Mouse (Mus musculus): ENCODE measurements around the gene Wdr20. TPM values are rescaled to one million over a fixed set of nuclear protein-coding genes. Genes with fewer than 3 reads are reported as not detected.
A peak's percentile ranks its signal among the peaks of the same experiment; 100 is the strongest.

The Wdr20 gene
- polyA plus RNA-seq, 1 experiment = 36.4 TPM

DNA sequence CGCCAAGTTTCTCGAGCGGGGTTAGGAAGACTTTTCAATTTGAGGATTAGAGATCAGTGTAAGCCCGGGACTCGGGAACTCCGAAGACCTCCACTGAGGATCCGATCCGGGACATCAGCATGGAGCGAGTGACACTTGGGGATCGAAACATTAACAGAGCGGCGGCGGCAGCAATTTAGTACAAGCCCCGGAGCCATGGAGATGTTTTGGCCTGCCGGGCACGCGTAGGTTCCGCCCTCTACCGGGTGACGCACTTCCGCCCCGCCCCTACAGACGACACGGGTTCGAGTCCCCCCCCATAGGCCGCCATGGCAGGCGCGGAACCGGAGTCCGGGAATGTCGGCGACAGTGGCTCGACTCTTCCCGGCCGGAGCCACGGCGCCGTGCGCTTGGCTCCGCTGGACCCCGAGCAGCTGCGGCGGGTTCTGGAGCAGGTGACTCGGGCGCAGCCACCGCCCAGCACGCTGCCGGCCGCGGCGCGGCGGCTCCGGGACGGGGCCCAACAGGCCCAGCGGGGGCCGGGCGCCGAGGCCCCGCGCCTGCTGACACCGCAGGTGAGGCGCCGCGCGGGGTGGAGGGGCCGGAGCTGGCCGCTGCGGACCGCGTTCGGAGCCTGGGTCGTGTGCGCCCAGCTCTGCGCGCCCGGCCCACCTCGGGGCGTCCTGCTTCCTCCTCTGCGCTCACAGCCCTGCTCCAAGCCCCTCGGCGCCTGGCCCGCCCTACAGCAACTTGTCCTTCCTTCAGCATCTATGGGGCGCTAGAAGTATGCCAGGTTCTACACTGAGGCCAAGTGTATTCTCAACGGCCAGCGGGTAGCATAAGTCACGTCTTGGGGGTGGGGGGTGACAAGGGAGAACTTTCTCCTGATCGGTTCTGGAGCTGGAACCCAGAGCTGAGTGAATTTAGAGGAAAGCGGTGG is 112.5 kb downstream of the Wdr20 start, which contains the start of gene Zfp839:
Gene Zfp839, plus strand, starts transcription at position 244 of the 919 bp plus-strand sequence.
- Histone ChIP-seq H3K27me3 (ENCODE audit: control insufficient read depth, insufficient read depth, low read length, poor library complexity, severe bottlenecking) (no peaks in the 10 kb centered on the region), H3K9ac (ENCODE audit: low read depth, poor library complexity, severe bottlenecking) (peak within 1 kb of the TSS; percentile 89), H3K27ac (ENCODE audit: insufficient read depth, low read length) (peak within 1 kb of the TSS; percentile 42), H3K4me1 (ENCODE audit: control insufficient read depth, insufficient read depth, low read length) (peaks cover 8% of the 10 kb centered on the region), H3K9me3 (replicated peaks; ENCODE audit: control insufficient read depth, insufficient read depth, low read length, poor library complexity, severe bottlenecking) (no peaks in the 10 kb centered on the region), H3K4me3 (ENCODE audit: low read depth, low read length) (peak within 1 kb of the TSS; percentile 92), H3K36me3 (ENCODE audit: control insufficient read depth, insufficient read depth, low read length, poor library complexity, severe bottlenecking) (no peaks in the 10 kb centered on the region)
- peak; percentile 47; the same call in 1 of the 2 replicates for TF ChIP-seq EP300 (IDR thresholded peaks at IDR 0.05; ENCODE audit: insufficient read depth, low read depth, low read length)
- no peak for TF ChIP-seq POLR2A (IDR thresholded peaks at IDR 0.05; ENCODE audit: insufficient read depth, low read length)
- TF ChIP-seq CTCF (IDR thresholded peaks at IDR 0.05; ENCODE audit: low read depth, low read length) = no peak

DNA sequence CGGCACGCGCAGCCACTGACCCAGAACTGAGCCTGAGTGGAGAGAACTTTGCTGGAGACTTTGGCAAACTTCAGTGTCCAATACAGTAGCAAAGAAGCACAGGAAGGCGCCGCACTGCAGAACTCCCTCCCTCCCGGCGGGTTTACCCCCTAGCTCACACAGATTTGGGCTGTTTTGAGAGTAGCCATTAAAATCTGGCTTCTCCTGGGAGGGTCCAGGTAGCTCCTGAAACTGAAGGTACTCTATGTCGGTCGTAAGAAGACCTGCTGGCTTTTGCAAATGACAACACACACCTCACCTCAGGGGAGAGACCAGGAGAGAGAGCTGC is 113.1 kb downstream of the Wdr20 start:
- Histone ChIP-seq H3K4me1 (ENCODE audit: control insufficient read depth, insufficient read depth, low read length) (peaks cover 8% of the 10 kb centered on the region), H3K9ac (ENCODE audit: low read depth, poor library complexity, severe bottlenecking) (peak overlapping the region; percentile 89), H3K27ac (ENCODE audit: insufficient read depth, low read length) (peak overlapping the region; percentile 42; the same call in 1 of the 2 replicates), H3K36me3 (ENCODE audit: control insufficient read depth, insufficient read depth, low read length, poor library complexity, severe bottlenecking) (no peaks in the 10 kb centered on the region), H3K4me3 (ENCODE audit: low read depth, low read length) (peak overlapping the region; percentile 92), H3K27me3 (ENCODE audit: control insufficient read depth, insufficient read depth, low read length, poor library complexity, severe bottlenecking) (no peaks in the 10 kb centered on the region), H3K9me3 (replicated peaks; ENCODE audit: control insufficient read depth, insufficient read depth, low read length, poor library complexity, severe bottlenecking) (no peaks in the 10 kb centered on the region)
- TF ChIP-seq EP300 (IDR thresholded peaks at IDR 0.05; ENCODE audit: insufficient read depth, low read depth, low read length) = no peak
- no peak for TF ChIP-seq POLR2A (IDR thresholded peaks at IDR 0.05; ENCODE audit: insufficient read depth, low read length)
- no peak for TF ChIP-seq CTCF (IDR thresholded peaks at IDR 0.05; ENCODE audit: low read depth, low read length)

GRCm38 (mm10) chr12:110851414-110851813 is 113.7 kb downstream of the Wdr20 start:
- peaks cover 8% of the 10 kb centered on the region for H3K4me1 ChIP-seq (ENCODE audit: control insufficient read depth, insufficient read depth, low read length)
- peak overlapping the region; percentile 92 for H3K4me3 ChIP-seq (ENCODE audit: low read depth, low read length)
- no peaks in the 10 kb centered on the region for H3K9me3 ChIP-seq (replicated peaks; ENCODE audit: control insufficient read depth, insufficient read depth, low read length, poor library complexity, severe bottlenecking)
- H3K36me3 ChIP-seq (ENCODE audit: control insufficient read depth, insufficient read depth, low read length, poor library complexity, severe bottlenecking) = no peaks in the 10 kb centered on the region
- H3K9ac ChIP-seq (ENCODE audit: low read depth, poor library complexity, severe bottlenecking) = peak overlapping the region; percentile 89
- no peaks in the 10 kb centered on the region for H3K27me3 ChIP-seq (ENCODE audit: control insufficient read depth, insufficient read depth, low read length, poor library complexity, severe bottlenecking)
- H3K27ac ChIP-seq (ENCODE audit: insufficient read depth, low read length) = no peak overlapping the region
- no peak for TF ChIP-seq POLR2A (IDR thresholded peaks at IDR 0.05; ENCODE audit: insufficient read depth, low read length)

DNA sequence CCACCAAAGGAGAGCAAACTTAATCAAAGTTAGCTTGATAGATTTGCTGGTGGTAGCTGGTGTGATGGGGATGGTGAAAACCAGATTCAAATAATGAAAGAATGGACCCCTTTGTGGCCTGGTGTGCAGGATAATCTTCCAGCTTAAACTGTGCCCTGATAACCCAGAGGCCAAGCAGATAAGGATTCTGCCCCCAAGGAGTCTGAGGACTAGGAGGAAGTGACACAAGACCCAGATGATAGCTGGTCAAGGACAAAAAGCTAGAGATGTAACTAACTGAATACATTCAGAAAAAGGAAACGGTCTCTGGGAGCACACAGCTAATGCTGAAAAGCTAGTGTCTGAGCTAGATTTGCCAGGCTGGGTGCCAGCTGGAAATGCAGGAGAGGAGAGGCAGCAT is 114.2 kb downstream of the Wdr20 start:
- Histone ChIP-seq H3K36me3 (ENCODE audit: control insufficient read depth, insufficient read depth, low read length, poor library complexity, severe bottlenecking) (no peaks in the 10 kb centered on the region), H3K9ac (ENCODE audit: low read depth, poor library complexity, severe bottlenecking) (no peak overlapping the region), H3K9me3 (replicated peaks; ENCODE audit: control insufficient read depth, insufficient read depth, low read length, poor library complexity, severe bottlenecking) (no peaks in the 10 kb centered on the region), H3K27me3 (ENCODE audit: control insufficient read depth, insufficient read depth, low read length, poor library complexity, severe bottlenecking) (no peaks in the 10 kb centered on the region), H3K4me3 (ENCODE audit: low read depth, low read length) (no peak overlapping the region), H3K27ac (ENCODE audit: insufficient read depth, low read length) (no peak overlapping the region), H3K4me1 (ENCODE audit: control insufficient read depth, insufficient read depth, low read length) (peaks cover 8% of the 10 kb centered on the region)
- TF ChIP-seq EP300 (IDR thresholded peaks at IDR 0.05; ENCODE audit: insufficient read depth, low read depth, low read length) (no peak), CTCF (IDR thresholded peaks at IDR 0.05; ENCODE audit: low read depth, low read length) (no peak), POLR2A (IDR thresholded peaks at IDR 0.05; ENCODE audit: insufficient read depth, low read length) (no peak)

Other genes with a start within 250 kb of the Wdr20 start
- 145 and 165 TPM in 2 replicates for gene Dync1h1, start 136.5 kb upstream of the Wdr20 start, polyA plus RNA-seq (2011; ENCODE audit: insufficient read depth, insufficient read length, low read depth, missing spikeins)
- not detected in 2 replicates for gene 1700001K19Rik, start 55.3 kb upstream of the Wdr20 start, polyA plus RNA-seq (2011; ENCODE audit: insufficient read depth, insufficient read length, low read depth, missing spikeins)
- 4,323 and 4,421 TPM in 2 replicates for gene Hsp90aa1, start 35.2 kb upstream of the Wdr20 start, polyA plus RNA-seq (2011; ENCODE audit: insufficient read depth, insufficient read length, low read depth, missing spikeins)
- 33.4 and 35.8 TPM in 2 replicates for gene Mok, start 103.0 kb downstream of the Wdr20 start, polyA plus RNA-seq (2011; ENCODE audit: insufficient read depth, insufficient read length, low read depth, missing spikeins)
- gene Zfp839, start 112.3 kb downstream of the Wdr20 start, polyA plus RNA-seq (2011; ENCODE audit: insufficient read depth, insufficient read length, low read depth, missing spikeins) = 11.2 and 12.6 TPM in 2 replicates
- gene Cinp, start 151.2 kb downstream of the Wdr20 start, polyA plus RNA-seq (2011; ENCODE audit: insufficient read depth, insufficient read length, low read depth, missing spikeins) = 76.3 and 77.6 TPM in 2 replicates
- gene Tecpr2, start 151.3 kb downstream of the Wdr20 start, polyA plus RNA-seq (2011; ENCODE audit: insufficient read depth, insufficient read length, low read depth, missing spikeins) = 7.1 and 7.3 TPM in 2 replicates
- gene Ankrd9, start 241.1 kb downstream of the Wdr20 start, polyA plus RNA-seq (2011; ENCODE audit: insufficient read depth, insufficient read length, low read depth, missing spikeins) = 4.3 and 4.9 TPM in 2 replicates

Data from ES-Bruce4 (cell line).